Mouse (Mus musculus): Measurements from ENCODE around the gene Slc17a5.

The Slc17a5 gene

GRCm38 (mm10) chr9:78587914-78588313 lies at the start of gene Slc17a5:
Gene Slc17a5 (minus strand): TSS chr9:78588041.
- peak; percentile 93 for DNase-seq (ENCODE audit: low read depth, low spot score)

- DNase-seq (ENCODE audit: low read depth, low spot score) = no peak
Measured at GRCm38 (mm10) chr9:78633976-78634375, 46.1 kb upstream of the Slc17a5 start.

- DNase-seq (ENCODE audit: low read depth, low spot score) = no peak
Measured at GRCm38 (mm10) chr9:78631755-78632434, 44.1 kb upstream of the Slc17a5 start.

DNA sequence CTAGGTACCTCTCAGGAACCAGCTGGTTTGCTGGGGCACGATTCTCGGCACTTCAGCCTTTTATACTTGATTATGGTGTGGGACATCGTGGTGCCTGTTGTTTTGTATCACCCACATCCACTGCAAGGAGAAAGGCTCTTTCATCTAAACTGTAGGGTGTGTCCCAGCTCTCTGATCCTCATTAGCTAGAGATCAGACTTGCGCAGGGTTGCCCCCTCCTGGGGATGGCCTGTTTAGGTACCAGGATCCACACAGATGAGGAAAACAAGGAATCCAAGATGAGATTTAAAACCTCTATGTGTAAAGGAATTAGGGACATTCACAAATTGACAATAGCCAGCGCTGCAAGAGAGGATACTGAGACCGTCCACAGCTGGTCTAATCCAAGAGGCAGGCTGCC lies 42.1 kb upstream of the Slc17a5 start:
- no peak for DNase-seq (ENCODE audit: low read depth, low spot score)

DNA sequence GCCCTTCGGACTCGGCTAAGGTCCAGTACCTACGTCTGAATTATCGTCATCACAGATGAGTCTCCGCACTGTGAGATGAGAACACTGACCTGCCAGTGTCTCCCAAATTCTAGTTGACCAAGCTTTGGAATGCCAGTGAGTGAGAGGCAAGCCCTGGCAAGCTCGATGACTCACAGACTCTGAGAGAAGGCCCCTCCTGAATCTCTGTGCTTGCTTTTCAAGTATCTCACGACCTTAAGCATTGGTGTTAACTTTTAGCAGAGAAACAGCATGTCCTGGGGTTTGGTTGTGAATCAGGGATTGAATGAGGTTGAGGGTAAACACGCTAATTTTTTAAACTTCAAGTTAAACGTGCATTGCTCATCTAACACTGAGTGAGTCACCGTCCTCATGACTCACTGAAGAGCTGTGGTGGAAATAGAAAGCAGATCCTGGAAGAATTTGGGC lies 35.5 kb upstream of the Slc17a5 start:
- DNase-seq (ENCODE audit: low read depth, low spot score) = peak; percentile 70

DNA sequence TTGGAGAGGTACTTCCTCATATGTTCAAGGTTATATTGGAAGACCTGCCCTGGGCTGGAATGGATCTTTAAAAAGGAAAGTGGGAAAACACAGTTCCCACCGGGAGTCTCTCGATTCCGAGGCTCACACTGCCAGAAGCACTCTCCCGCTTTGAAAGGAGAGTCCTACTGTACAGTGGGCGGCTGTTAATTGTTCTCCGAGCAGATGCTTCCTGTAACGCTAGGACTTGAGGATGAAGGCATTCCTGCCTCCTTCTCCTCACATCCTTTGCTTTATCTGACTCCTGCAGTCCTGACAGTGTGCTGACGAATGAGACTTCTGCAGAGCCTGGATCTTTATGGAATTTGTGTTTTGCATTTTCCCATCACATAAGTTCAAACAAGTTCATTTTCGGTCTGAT lies 31.4 kb upstream of the Slc17a5 start:
- DNase-seq (ENCODE audit: low read depth, low spot score) = no peak

GRCm38 (mm10) chr9:78615401-78616021 lies 27.7 kb upstream of the Slc17a5 start, which contains the start of gene Cd109:
Gene Cd109 (plus strand): TSS chr9:78615546.
- no peak for DNase-seq (ENCODE audit: low read depth, low spot score)

DNA sequence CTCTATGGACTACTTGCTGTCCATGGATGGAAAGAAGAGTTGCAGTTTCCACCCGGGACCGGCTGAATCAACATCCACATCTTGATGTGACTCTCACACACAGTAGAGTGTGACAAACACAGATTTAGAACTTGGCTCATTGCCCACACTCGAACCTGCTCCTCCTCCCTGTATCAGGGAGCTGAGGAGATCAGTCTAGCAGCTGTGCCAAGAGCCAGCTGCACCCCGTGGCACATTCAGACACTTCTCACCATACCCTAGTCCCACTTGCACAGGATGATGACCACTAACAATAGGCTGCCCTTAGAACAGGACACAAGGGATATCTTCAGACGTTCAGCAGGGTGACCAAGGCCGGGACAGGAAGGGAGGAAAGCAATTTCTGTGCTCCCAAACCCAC lies 26.4 kb upstream of the Slc17a5 start:
- no peak for DNase-seq (ENCODE audit: low read depth, low spot score)

GRCm38 (mm10) chr9:78601046-78601730 lies 13.3 kb upstream of the Slc17a5 start:
- DNase-seq (ENCODE audit: low read depth, low spot score) = no peak

GRCm38 (mm10) chr9:78599927-78600326 lies 12.1 kb upstream of the Slc17a5 start:
- DNase-seq (ENCODE audit: low read depth, low spot score) = no peak

- DNase-seq (ENCODE audit: low read depth, low spot score) = no peak
Measured at GRCm38 (mm10) chr9:78596834-78597233, 9.0 kb upstream of the Slc17a5 start.

- no peak for DNase-seq (ENCODE audit: low read depth, low spot score)
Measured at GRCm38 (mm10) chr9:78595769-78596555, 8.1 kb upstream of the Slc17a5 start.

DNA sequence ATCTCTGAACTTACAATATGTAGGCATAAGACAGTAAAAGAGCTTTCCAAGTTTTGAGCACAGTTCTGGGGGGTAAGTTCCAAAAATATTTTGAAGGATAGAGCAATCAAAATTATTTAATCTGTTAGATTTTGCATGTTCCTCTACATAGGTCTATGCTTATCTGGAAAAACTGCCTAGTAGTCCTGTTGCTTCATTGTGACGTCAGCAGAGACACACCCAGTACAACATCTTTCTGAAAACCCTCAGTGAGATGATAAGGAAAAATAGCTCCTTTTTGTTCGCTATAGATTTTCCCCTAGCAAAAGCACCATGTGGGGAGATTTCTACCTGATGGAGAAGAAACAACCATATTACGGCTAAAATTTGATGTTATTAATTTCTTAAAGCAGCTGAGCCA lies 7.4 kb upstream of the Slc17a5 start:
- DNase-seq (ENCODE audit: low read depth, low spot score) = no peak

GRCm38 (mm10) chr9:78590471-78590870 lies 2.6 kb upstream of the Slc17a5 start:
- no peak for DNase-seq (ENCODE audit: low read depth, low spot score)

DNA sequence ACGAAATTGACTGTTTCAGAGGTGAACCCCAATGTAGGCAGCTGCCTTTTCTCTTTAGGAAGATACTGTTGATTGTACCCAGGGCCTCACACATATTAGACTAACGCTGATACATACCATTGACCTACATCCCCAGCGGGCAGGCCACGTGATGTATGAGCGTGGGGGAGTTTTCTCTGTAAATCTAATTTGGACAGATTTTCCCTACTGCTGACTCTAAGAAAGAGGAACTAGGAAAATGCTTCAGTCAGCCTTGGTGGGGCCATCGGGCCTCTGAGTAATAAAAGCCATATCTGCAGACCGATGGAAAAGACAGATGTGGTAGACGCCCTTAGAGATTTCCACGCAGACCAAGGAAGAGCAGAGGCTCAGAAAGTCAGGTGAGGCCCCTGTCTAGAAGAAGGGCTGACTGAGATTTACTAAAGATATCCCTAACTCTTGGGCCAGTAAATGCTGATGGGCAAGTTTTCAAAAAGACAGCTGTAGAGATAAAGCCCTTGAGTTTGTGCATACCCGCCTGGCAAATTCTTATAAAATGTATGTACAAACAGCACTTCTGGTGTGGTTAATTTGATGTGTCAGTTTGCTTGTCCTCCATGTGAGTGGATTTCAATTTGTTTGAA lies 681 bp upstream of the Slc17a5 start:
- no peak for DNase-seq (ENCODE audit: low read depth, low spot score)

DNA sequence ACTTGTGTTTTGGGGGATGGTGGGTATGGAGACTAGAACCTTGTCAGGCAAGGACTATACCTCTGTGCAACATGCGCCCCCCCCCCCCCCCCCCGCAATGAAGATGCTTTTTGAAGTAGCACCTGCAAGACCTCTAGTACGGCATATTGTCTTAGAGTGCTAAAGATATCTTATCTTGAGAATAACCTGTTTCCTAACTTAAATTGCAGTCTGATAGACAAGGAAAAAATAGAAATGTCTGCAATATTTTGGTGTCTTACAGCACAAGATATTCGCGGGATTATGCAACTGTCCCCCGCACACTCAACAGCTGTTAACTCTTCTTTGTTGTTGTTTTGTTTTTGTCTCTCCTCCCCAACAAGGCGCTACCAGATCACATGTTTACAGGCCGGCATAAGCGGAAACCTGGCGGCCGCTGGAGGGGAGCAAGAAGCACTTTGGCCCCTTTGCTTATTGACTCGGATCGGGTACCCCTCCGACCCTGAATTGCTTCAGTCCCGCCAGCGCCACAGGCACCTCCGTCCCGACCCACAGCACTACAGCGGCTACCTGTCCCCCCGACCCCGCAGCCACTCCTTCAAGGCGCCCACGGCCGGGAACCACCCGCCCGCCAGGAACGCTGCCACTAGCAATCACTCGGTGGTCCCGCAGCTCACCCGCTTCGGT lies 490 bp downstream of the Slc17a5 start:
- DNase-seq (ENCODE audit: low read depth, low spot score) = no peak

DNA sequence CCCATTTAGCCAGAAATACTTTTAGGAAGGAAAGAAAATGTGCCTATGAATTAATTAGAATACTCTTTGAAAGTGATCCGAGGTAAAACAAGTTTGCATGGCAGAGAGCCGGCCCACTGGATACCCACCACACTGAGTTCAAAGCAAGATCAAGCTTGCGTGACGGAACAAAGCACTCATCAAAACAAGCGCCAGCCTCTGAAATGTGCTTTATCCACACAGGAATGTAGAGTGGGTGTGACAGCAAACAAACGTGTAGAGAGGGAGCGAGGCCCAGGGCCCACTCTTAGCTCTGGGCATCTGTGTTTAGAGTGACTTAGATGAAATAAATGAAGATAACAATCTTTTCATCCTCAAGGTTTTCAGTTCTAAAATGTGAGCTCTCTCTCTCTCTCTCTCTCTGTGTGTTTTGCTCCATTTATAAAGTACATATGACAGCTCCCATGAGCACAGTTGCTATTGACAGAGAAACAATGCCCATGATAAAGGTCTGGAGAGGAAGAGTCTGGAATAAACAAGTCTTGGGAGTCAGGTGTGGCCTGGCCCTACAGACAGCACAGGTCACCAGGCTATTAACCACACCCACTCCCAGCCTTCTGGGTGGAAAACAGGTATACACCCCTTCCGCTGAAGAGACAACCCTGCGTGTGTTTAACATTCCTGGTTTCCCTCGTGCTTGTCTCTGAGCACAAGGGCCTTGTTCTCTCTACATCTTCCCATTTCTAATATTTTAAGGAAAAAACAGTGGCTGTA lies 8.0 kb downstream of the Slc17a5 start:
- no peak for DNase-seq (ENCODE audit: low read depth, low spot score)

DNA sequence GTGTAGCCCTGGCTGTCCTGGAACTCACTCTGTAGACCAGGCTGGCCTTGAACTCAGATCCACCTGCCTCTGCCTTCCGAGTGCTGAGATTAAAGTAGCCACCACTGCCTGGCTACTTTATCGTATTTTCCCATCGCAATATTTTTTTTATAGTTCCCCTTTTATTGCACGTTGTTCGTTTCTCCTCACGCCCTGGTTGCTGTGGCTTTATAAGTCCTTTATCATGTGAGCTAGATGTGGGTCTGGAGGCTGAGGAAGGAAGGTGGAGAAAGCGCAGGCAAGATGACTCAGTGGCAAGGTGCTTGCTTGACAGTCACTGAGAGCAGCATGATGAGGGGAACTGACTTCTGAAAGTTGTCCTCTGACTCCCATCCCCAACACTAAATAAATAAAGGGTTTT lies 9.0 kb downstream of the Slc17a5 start:
- DNase-seq (ENCODE audit: low read depth, low spot score) = no peak

DNA sequence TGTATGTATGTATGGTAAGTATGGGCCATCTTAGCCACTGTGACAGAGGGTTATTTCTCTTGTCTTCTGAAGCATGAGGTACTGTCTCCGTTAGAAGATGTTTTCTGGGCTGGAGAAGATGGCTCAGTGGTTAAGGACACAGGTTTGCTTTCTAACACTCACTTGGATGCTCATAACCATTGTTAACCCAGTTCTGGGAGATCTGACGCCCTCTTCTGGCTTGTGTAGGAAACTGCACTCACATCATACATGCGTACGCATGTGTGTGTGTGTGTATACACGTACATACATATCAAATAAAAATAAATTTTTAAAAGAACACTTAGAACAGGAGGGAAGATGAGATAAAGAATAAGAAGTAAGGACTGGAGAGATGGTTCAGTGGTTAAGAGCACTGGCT lies 11.4 kb downstream of the Slc17a5 start:
- no peak for DNase-seq (ENCODE audit: low read depth, low spot score)

DNA sequence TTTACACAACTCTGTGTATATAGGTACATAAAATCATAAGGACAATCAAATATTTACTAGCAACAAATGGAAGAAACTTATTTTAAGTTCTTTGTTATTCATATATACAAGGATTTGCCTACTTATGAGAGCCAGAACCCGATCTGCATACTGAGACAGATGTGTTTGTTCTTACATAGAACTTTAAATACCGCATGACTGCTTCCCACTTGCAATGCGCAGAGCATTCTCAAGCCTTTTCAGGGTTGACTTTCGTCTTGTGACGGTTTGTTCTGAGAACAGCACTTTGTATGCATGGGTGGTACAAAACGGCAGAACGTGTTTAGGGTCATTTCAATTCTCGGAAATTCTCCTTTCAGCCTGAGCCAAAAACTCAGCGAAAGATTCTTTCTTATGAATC lies 17.9 kb downstream of the Slc17a5 start:
- no peak for DNase-seq (ENCODE audit: low read depth, low spot score)
